Mouse (Mus musculus) kidney, adult 2 months (tissue): ENCODE data around the gene N4bp2. TPM values are rescaled to one million over a fixed set of nuclear protein-coding genes. Genes with fewer than 3 reads are reported as not detected.

Source experiments
- DNase-seq: peaks from one replicate; pipeline ENCODE4 v3.0.0; 2021
- H3K27ac ChIP-seq: fragments of 200-500 bp; 2 replicates; pipeline ENCODE4 v1.5.1; 2012; ENCODE audit warnings: low read depth, low read length, control low read depth, inconsistent platforms; ENCODE audit not compliant: insufficient read depth
- H3K27me3 ChIP-seq: fragments of 200-500 bp; replicated peaks from 2 replicates; pipeline ENCODE4 v1.6.1; 2012; ENCODE audit warnings: mild to moderate bottlenecking, moderate library complexity, low read length, inconsistent platforms; ENCODE audit not compliant: control insufficient read depth, insufficient read depth
- H3K36me3 ChIP-seq: fragments of 200-500 bp; 2 replicates; pipeline ENCODE4 v1.6.1; 2012; ENCODE audit warnings: mild to moderate bottlenecking, moderate library complexity, low read length, inconsistent platforms; ENCODE audit not compliant: control insufficient read depth, insufficient read depth
- H3K4me1 ChIP-seq: fragments of 200-500 bp; 2 replicates; pipeline ENCODE4 v1.6.1; 2011; ENCODE audit warnings: low read length; ENCODE audit not compliant: control insufficient read depth, insufficient read depth
- H3K4me3 ChIP-seq: fragments of 200-500 bp; 2 replicates; pipeline ENCODE4 v1.5.1; 2011; ENCODE audit warnings: mild to moderate bottlenecking, low read depth, low read length, control low read depth; ENCODE audit not compliant: insufficient read depth
- CTCF ChIP-seq: fragments of 200-500 bp; conservative IDR thresholded peaks from 2 replicates; pipeline ENCODE4 v1.5.1; 2011; ENCODE audit warnings: low read depth, mild to moderate bottlenecking, control low read depth, low read length, moderate library complexity, mixed read lengths; ENCODE audit not compliant: insufficient read depth, insufficient read length
- POLR2A ChIP-seq: fragments of 200-500 bp; IDR thresholded peaks from one replicate; pipeline ENCODE4 v1.6.1; 2011; ENCODE audit warnings: low read depth, low read length, control low read depth
- WGBS: fragments of 180-500 bp; shearing (Covaris S2); methylation state at CpG from one replicate; pipeline ENCODE4 v1.1.7; 2018; 5-methylcytosine and 5-hydroxymethylcytosine counted together
- polyA plus RNA-seq: library from polyadenylated mRNA; depleted of rRNA; stranded (reverse); fragments of >200 nt; gene quantifications from 2 replicates; pipeline ENCODE4 v1.2.3, GENCODE M21; 2012

The N4bp2 gene
- polyA plus RNA-seq, 1 experiment, result 3.8 TPM

- TF ChIP-seq CTCF (no peak), POLR2A (no peak)
- peak overlapping the region; percentile 32; the same call in 1 of the 2 replicates for H3K4me3 ChIP-seq
These were observed 27.4 kb downstream of the N4bp2 start for GRCm38 (mm10) chr5:65790604-65791225.

GRCm38 (mm10) chr5:65794202-65794601 lies 30.9 kb downstream of the N4bp2 start:
- no peaks in the 10 kb centered on the region for H3K27me3 ChIP-seq
- no peak overlapping the region for H3K27ac ChIP-seq
- H3K36me3 ChIP-seq, result peaks cover 3% of the 10 kb centered on the region; the same call in 1 of the 2 replicates
- no peaks in the 10 kb centered on the region for H3K4me1 ChIP-seq
- WGBS, result 74% methylated on average over 3 of the region's 3 CpGs
- no peak overlapping the region for H3K4me3 ChIP-seq
- TF ChIP-seq CTCF (no peak), POLR2A (no peak)
- no peak for DNase-seq

More at GRCm38 (mm10) chr5:65790604-65791225, 27.4 kb downstream of the N4bp2 start:
- peaks cover 3% of the 10 kb centered on the region for H3K36me3 ChIP-seq
- H3K27ac ChIP-seq, result no peak overlapping the region; the same call in 1 of the 2 replicates
- H3K27me3 ChIP-seq, result no peaks in the 10 kb centered on the region
- DNase-seq, result peak; percentile 17
- 56% methylated on average over 16 of the region's 16 CpGs for WGBS
- no peaks in the 10 kb centered on the region for H3K4me1 ChIP-seq

DNA sequence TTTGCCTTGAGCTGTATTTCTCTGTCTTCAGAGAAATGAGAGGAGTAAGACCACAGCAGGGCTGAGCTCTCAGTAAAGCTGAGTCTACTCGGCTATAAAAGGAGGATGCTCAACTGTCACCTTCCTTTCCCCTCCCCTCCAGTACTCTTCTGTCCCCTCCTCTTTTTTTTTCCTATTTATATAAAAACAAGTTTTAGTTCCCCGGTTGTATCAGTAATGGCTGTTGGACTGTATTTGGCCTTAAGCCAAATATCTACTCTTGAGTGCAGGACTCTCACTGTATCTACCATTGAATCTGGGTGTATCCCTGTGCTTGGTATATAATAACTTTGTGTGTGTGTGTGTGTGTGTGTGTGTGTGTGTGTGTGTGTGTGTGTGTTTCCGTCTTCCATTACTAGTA lies 31.4 kb downstream of the N4bp2 start:
- Histone ChIP-seq H3K27me3 (no peaks in the 10 kb centered on the region), H3K27ac (no peak overlapping the region), H3K4me3 (no peak overlapping the region), H3K4me1 (no peaks in the 10 kb centered on the region), H3K36me3 (peaks cover 3% of the 10 kb centered on the region; the same call in 1 of the 2 replicates)
- DNase-seq, result no peak
- TF ChIP-seq CTCF, result no peak
- TF ChIP-seq POLR2A, result no peak
- 78% methylated on average over 3 of the region's 3 CpGs for WGBS

- peaks cover 3% of the 10 kb centered on the region; the same call in 1 of the 2 replicates for H3K36me3 ChIP-seq
- 95% methylated on average over 9 of the region's 9 CpGs for WGBS
- no peak for DNase-seq
These were observed 32.1 kb downstream of the N4bp2 start for GRCm38 (mm10) chr5:65795293-65795993.

GRCm38 (mm10) chr5:65795994-65796298 lies 32.6 kb downstream of the N4bp2 start:
- Histone ChIP-seq H3K36me3 (peaks cover 1% of the 10 kb centered on the region; the same call in 1 of the 2 replicates), H3K27me3 (no peaks in the 10 kb centered on the region), H3K27ac (no peak overlapping the region), H3K4me3 (no peak overlapping the region), H3K4me1 (no peaks in the 10 kb centered on the region)
- TF ChIP-seq CTCF (no peak), POLR2A (no peak)
- DNase-seq, result no peak
- 98% methylated on average over 1 of the region's 1 CpGs for WGBS

More at GRCm38 (mm10) chr5:65795293-65795993, 32.1 kb downstream of the N4bp2 start:
- Histone ChIP-seq H3K4me3 (no peak overlapping the region), H3K27me3 (no peaks in the 10 kb centered on the region), H3K27ac (no peak overlapping the region), H3K4me1 (no peaks in the 10 kb centered on the region)
- TF ChIP-seq CTCF, result no peak
- TF ChIP-seq POLR2A, result no peak

GRCm38 (mm10) chr5:65823601-65824133 lies 60.3 kb downstream of the N4bp2 start:
- Histone ChIP-seq H3K4me1 (no peaks in the 10 kb centered on the region), H3K4me3 (no peak overlapping the region), H3K27me3 (no peaks in the 10 kb centered on the region), H3K36me3 (no peaks in the 10 kb centered on the region; the same call in 1 of the 2 replicates), H3K27ac (no peak overlapping the region)
- peak; percentile 58 for DNase-seq
- WGBS, result 59% methylated on average over 5 of the region's 5 CpGs
- no peak for TF ChIP-seq POLR2A
- peak; percentile 70 for TF ChIP-seq CTCF

DNA sequence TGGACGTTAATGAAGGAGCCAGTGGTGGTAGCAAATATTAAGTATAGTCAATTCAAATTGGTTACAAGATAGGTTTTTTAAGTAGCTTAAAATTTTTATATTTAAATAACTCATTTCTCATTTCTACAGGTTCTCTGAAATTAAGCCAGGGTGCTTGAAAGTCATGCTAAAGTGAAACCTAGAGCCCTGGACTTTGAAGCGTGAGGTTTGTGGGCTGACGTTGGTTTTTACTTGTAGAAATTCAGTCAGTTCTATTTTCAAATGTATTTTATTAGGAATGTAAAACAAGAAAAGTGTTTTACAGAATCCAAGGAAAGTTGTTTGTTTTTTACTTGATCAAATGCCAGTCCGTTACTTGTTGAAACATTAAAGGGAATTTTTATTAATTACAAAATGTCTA lies 63.2 kb downstream of the N4bp2 start:
- Histone ChIP-seq H3K27ac (no peak overlapping the region), H3K4me1 (no peaks in the 10 kb centered on the region), H3K27me3 (no peaks in the 10 kb centered on the region), H3K36me3 (no peaks in the 10 kb centered on the region), H3K4me3 (no peak overlapping the region)
- no peak for DNase-seq
- TF ChIP-seq CTCF, result no peak
- TF ChIP-seq POLR2A, result no peak
- 93% methylated on average over 4 of the region's 4 CpGs for WGBS
